ENCODE assay signal across 7 mouse cellular contexts in genomic region chr4:122954680-122955411, GRCm38 (mm10). TPM values are rescaled to one million over a fixed set of nuclear protein-coding genes. Genes with fewer than 3 reads are reported as not detected.
DNase-seq lines count a peak whose midpoint lies in the region; ATAC-seq and TF ChIP-seq lines count a peak whose summit lies in the region.

No protein-coding gene starts in this region.

- H3K9me3 ChIP-seq in hindbrain, embryonic 11.5 days (ENCODE audit: control insufficient read depth, low read length) = no peaks in the 10 kb centered on the region
- H3K9me3 ChIP-seq in lung, embryonic 16.5 days (ENCODE audit: control insufficient read depth, low read length) = no peaks in the 10 kb centered on the region

- peak; percentile 55 for ATAC-seq in hindbrain, embryonic 11.5 days (ENCODE audit: low FRiP score)
- ATAC-seq in lung, embryonic 16.5 days (ENCODE audit: low read depth) = peak; percentile 42; the same call in 1 of the 2 replicates

- H3K4me3 ChIP-seq in testis, adult 2 months (ENCODE audit: control insufficient read depth, low read depth, low read length) = peak overlapping the region; percentile 78
- peak overlapping the region; percentile 13 for H3K4me3 ChIP-seq in hindbrain, embryonic 11.5 days (ENCODE audit: low read depth, low read length)
- peak overlapping the region; percentile 7; the same call in 1 of the 2 replicates for H3K4me3 ChIP-seq in lung, embryonic 16.5 days (ENCODE audit: low read length)

- no peaks in the 10 kb centered on the region for H3K27me3 ChIP-seq in testis, adult 2 months (ENCODE audit: control insufficient read depth, insufficient read depth, low read length)
- H3K27me3 ChIP-seq in hindbrain, embryonic 11.5 days (ENCODE audit: control insufficient read depth, insufficient read depth, low read length) = no peaks in the 10 kb centered on the region
- H3K27me3 ChIP-seq in lung, embryonic 16.5 days (ENCODE audit: control insufficient read depth, insufficient read depth, low read depth, low read length) = peaks cover 62% of the 10 kb centered on the region

- H3K9ac ChIP-seq in hindbrain, embryonic 11.5 days (ENCODE audit: low read depth, low read length) = peak overlapping the region; percentile 57
- H3K9ac ChIP-seq in lung, embryonic 16.5 days (ENCODE audit: low read length) = no peak overlapping the region

- H3K36me3 ChIP-seq in testis, adult 2 months (ENCODE audit: control insufficient read depth, insufficient read depth, low read length) = no peaks in the 10 kb centered on the region
- H3K36me3 ChIP-seq in hindbrain, embryonic 11.5 days (ENCODE audit: control insufficient read depth, insufficient read depth, low read length) = peaks cover 3% of the 10 kb centered on the region; the same call in 1 of the 2 replicates
- no peaks in the 10 kb centered on the region for H3K36me3 ChIP-seq in lung, embryonic 16.5 days (ENCODE audit: control insufficient read depth, insufficient read depth, low read length)

- H3K4me1 ChIP-seq in testis, adult 2 months (ENCODE audit: control insufficient read depth, insufficient read depth, low read length) = peaks cover 13% of the 10 kb centered on the region
- peaks cover 10% of the 10 kb centered on the region for H3K4me1 ChIP-seq in hindbrain, embryonic 11.5 days (replicated peaks; ENCODE audit: control insufficient read depth, insufficient read depth, low read length)
- peaks cover 15% of the 10 kb centered on the region for H3K4me1 ChIP-seq in lung, embryonic 16.5 days (replicated peaks; ENCODE audit: control insufficient read depth, insufficient read depth, low read length)

- peak overlapping the region; percentile 14; the same call in 1 of the 2 replicates for H3K27ac ChIP-seq in testis, adult 2 months (ENCODE audit: control insufficient read depth, insufficient read depth, low read depth, low read length)
- H3K27ac ChIP-seq in hindbrain, embryonic 11.5 days (ENCODE audit: low read depth, low read length) = peak overlapping the region; percentile 77
- no peak overlapping the region for H3K27ac ChIP-seq in lung, embryonic 16.5 days (ENCODE audit: low read length)

- no peak for TF ChIP-seq POLR2A in testis, adult 2 months (IDR thresholded peaks at IDR 0.05; ENCODE audit: control insufficient read depth, low read depth, low read length)

- TF ChIP-seq CTCF in testis, adult 2 months (IDR thresholded peaks at IDR 0.05; ENCODE audit: control insufficient read depth, insufficient read depth, insufficient replicate concordance, low read depth, low read length) = no peak

- H3K4me2 ChIP-seq in hindbrain, embryonic 11.5 days (replicated peaks; ENCODE audit: low read depth, low read length) = peak overlapping the region; percentile 43
- H3K4me2 ChIP-seq in lung, embryonic 16.5 days (ENCODE audit: low read depth, low read length) = peak overlapping the region; percentile 49

- no peak for DNase-seq in testis, postnatal 14 days (ENCODE audit: low spot score)
- DNase-seq in hindbrain, embryonic 11.5 days (ENCODE audit: low spot score) = peak; percentile 7
- DNase-seq in retina, postnatal 1 day = no peak
- no peak for DNase-seq in adrenal gland, postnatal 36 days
- no peak for DNase-seq in kidney, adult 11 months

- WGBS in hindbrain, embryonic 11.5 days = 65% methylated on average over 5 of the region's 5 CpGs
- 37% methylated on average over 5 of the region's 5 CpGs for WGBS in lung, embryonic 16.5 days

RNA-seq across cellular contexts. Expression of gene Mfsd2a, which starts 6.1 kb away (rescaled TPM):
- polyA plus RNA-seq in testis, adult 2 months (2012; rRNA removed) = 6.9 and 8.7 TPM in 2 replicates
- 25.2 and 27.0 TPM in 2 replicates for polyA plus RNA-seq in hindbrain, embryonic 11.5 days (2014; fragmentation: Nextera tagmentation; extraction: Ambion mirVana)
- polyA plus RNA-seq in lung, embryonic 16.5 days (2015; fragmentation: Nextera tagmentation; extraction: Ambion mirVana) = 0.21 and 0.62 TPM in 2 replicates
- total RNA-seq in adrenal gland, postnatal 36 days (2021) = 1 to 10 TPM; 5.4 to 6.6 TPM

RNA-seq across cellular contexts. Expression of gene Mycl, which starts 40.6 kb away (rescaled TPM):
- 0.44 and 0.60 TPM in 2 replicates for polyA plus RNA-seq in testis, adult 2 months (2012; rRNA removed)
- polyA plus RNA-seq in hindbrain, embryonic 11.5 days (2014; fragmentation: Nextera tagmentation; extraction: Ambion mirVana) = 76.1 and 92.7 TPM in 2 replicates
- polyA plus RNA-seq in lung, embryonic 16.5 days (2015; fragmentation: Nextera tagmentation; extraction: Ambion mirVana) = 11.7 and 11.9 TPM in 2 replicates
- 1 to 10 TPM; 3.8 to 4.9 TPM for total RNA-seq in adrenal gland, postnatal 36 days (2021)

Comparison
In these comparisons a context has a peak if more than half of its experiments do, and no peak if none do; other contexts are left out.
1. H3K4me3 ChIP-seq: peak in every context shown above with its lines; median percentile 78 in testis, adult 2 months; 13 in hindbrain, embryonic 11.5 days; 7 in lung, embryonic 16.5 days.